Mouse (Mus musculus): ENCODE results near the gene Gpx4.
"Not testable (repeated sequence)": the region's sequence is repeated elsewhere in the genome, so short reads cannot be mapped to it uniquely, and the experiment has no call there.

Gene Gpx4

GRCm38 (mm10) chr10:80024229-80025043 lies 22.5 kb upstream of the Gpx4 start:
- no peak for DNase-seq (ENCODE audit: low spot score)

DNA sequence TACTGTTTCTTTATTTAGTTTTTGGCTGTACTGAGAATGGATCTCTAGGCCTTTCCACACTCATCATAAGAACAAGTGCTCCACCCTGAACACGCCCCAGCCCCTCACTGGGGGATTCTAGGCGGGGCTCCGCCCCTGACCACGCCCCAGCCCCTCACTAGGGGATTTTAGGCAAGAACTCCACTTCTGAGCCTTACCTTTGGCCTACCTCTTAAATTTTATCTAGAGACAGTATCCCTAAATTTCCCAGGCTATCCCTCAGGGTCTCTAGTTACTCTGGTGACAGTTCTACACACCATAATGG lies 22.0 kb upstream of the Gpx4 start:
- DNase-seq (ENCODE audit: low spot score), result no peak

DNA sequence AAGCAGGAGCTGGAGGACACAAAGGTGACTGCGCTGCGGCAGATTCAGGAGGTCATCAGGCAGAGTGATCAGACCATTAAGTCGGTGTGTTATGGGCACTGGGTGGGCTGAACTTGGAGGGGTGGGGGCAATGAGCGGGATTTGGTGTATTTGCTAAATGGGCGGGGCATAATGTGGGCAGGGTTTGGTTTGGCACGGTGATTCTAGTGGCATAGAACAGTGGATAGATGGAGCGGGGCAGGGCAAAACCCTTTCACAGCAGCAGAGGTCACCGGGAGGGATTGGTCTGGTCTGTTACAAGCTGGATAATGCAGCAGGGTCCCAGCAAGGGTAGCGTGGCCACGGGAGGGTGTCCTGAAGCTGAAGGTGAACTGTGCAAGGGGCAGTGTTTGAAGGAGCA lies 21.5 kb upstream of the Gpx4 start:
- no peak for DNase-seq (ENCODE audit: low spot score)

- DNase-seq (ENCODE audit: low spot score), result no peak
These were observed 21.1 kb upstream of the Gpx4 start for GRCm38 (mm10) chr10:80025889-80026288.

GRCm38 (mm10) chr10:80027681-80028520 lies 19.1 kb upstream of the Gpx4 start:
- DNase-seq (ENCODE audit: low spot score), result no peak

- DNase-seq (ENCODE audit: low spot score), result no peak
These were observed 18.5 kb upstream of the Gpx4 start for GRCm38 (mm10) chr10:80028521-80028846.

DNA sequence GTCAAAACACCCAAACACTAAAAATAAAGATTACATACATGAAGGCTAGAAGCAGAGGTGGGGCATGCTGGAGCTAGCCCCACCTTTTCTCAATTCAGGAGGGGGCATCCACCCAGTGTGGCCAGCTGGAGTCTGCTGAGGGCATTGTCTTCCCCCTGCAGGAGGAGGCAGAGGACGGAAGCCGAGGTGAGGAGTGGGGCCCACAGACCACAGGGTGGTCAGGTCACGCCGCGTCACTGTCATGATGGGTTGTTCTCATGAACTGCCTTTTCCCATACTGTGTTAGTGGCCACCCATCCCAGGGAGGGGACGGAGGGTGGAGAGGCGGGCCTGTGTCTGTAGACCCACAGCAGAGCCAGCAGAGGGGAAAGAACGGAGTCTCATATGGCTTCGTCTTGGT lies 16.8 kb upstream of the Gpx4 start:
- no peak for DNase-seq (ENCODE audit: low spot score)

- no peak for DNase-seq (ENCODE audit: low spot score)
These were observed 16.2 kb upstream of the Gpx4 start for GRCm38 (mm10) chr10:80030736-80031135.

GRCm38 (mm10) chr10:80032799-80033480 lies 14.0 kb upstream of the Gpx4 start:
- DNase-seq (ENCODE audit: low spot score), result no peak

GRCm38 (mm10) chr10:80033511-80034391 lies 13.2 kb upstream of the Gpx4 start:
- DNase-seq (ENCODE audit: low spot score), result no peak

GRCm38 (mm10) chr10:80035148-80035547 lies 11.8 kb upstream of the Gpx4 start:
- DNase-seq (ENCODE audit: low spot score), result no peak

DNA sequence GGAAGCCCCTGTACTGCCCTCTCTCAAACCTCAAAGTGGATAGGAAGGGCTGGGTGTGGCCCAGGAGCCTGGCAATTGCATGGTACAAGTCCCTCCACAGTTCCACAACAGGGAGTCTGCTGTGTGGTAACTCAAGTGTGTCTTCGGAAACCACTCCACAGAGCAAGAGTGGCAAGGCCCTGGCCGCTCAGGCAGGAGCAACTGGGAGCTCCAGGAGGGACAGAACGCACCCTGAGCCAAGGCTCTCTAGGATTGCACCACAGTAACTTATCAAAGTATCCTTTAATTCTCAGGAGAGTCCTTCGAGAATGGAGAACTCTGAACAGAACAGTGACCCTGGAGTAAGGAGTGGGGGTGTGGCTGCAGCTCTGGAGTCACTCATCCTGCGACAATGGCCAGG lies 11.3 kb upstream of the Gpx4 start:
- no peak for DNase-seq (ENCODE audit: low spot score)

GRCm38 (mm10) chr10:80036832-80037231 lies 10.1 kb upstream of the Gpx4 start:
- no peak for DNase-seq (ENCODE audit: low spot score)

- DNase-seq (ENCODE audit: low spot score), result peak; percentile 97
These were observed 7.4 kb upstream of the Gpx4 start, which contains the start of gene Polr2e for GRCm38 (mm10) chr10:80039559-80039979. Gene Polr2e, minus strand, starts transcription at chr10:80039795.

- DNase-seq (ENCODE audit: low spot score), result not testable (repeated sequence)
These were observed 5.4 kb upstream of the Gpx4 start for GRCm38 (mm10) chr10:80041409-80042060.

DNA sequence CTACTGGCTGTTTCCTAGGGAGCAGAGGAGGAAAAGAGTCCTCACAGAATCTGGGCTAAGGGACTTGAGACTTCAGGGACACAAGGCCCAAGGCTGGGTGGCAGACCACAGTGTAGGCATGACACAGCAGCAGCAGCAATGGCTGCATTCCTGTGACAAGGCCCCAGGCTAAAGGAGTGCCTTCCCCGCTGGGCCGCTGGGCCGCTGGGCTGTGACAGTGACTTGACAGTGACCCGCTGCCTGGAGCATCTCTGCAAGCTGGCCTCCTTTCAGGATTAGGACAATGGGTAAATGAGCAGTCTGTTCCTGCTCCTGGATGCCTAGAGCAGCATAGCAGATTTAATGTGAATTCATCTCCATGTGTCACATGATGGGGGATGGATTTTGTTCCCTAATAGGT lies 2.9 kb upstream of the Gpx4 start:
- DNase-seq (ENCODE audit: low spot score), result no peak

GRCm38 (mm10) chr10:80045364-80045763 lies 1.6 kb upstream of the Gpx4 start:
- DNase-seq (ENCODE audit: low spot score), result not testable (repeated sequence)

- no peak for DNase-seq (ENCODE audit: low spot score)
These were observed 1.2 kb upstream of the Gpx4 start for GRCm38 (mm10) chr10:80045766-80046165.

DNA sequence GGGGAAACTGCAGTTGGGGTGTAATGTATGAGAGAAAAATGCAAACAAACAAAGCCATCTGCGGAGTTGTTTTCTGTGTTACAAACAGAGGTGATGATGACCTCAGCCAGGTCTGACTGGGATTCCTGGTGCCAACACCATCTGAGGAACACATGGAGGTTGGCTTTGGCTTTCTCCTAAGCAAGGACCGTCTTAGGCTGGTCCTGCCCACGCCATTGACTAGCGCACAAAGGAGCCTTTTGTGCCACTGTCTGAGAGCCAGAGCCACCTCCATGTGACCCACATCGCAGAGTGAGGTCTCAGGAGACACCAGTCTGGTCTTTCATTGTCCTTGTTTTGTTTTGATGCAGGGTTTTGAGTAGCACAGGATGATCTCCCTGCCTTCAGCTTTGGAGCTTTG lies 1.4 kb downstream of the Gpx4 start:
- DNase-seq (ENCODE audit: low spot score), result no peak

GRCm38 (mm10) chr10:80048834-80049233 lies 1.9 kb downstream of the Gpx4 start:
- DNase-seq (ENCODE audit: low spot score), result no peak

GRCm38 (mm10) chr10:80050244-80050643 lies 3.3 kb downstream of the Gpx4 start:
- no peak for DNase-seq (ENCODE audit: low spot score)

Data from ovary, postnatal 14 days (tissue).